Mouse (Mus musculus): ENCODE data around the gene Lce1i. TPM values are rescaled to one million over a fixed set of nuclear protein-coding genes. Genes with fewer than 3 reads are reported as not detected.
"Not testable (repeated sequence)": the region's sequence is repeated elsewhere in the genome, so short reads cannot be mapped to it uniquely, and the experiment has no call there.

Lce1i gene
- polyA plus RNA-seq (2015; fragmentation: Nextera tagmentation; extraction: Ambion mirVana) = not detected in 2 replicates

GRCm38 (mm10) chr3:92778799-92779198 is at the start of gene Lce1i:
Gene Lce1i (minus strand): TSS chr3:92778899.
- ATAC-seq = no peak
- Histone ChIP-seq H3K4me3 (replicated peaks; ENCODE audit: low read length) (no peak within 1 kb of the TSS), H3K36me3 (ENCODE audit: control insufficient read depth, insufficient read depth) (no peaks in the 10 kb centered on the region)

GRCm38 (mm10) chr3:92827108-92827507 is 48.4 kb upstream of the Lce1i start, which contains the start of gene Kprp:
Gene Kprp (minus strand): TSS chr3:92827247.
- no peak for ATAC-seq
- no peaks in the 10 kb centered on the region for H3K4me1 ChIP-seq (replicated peaks; ENCODE audit: control insufficient read depth, insufficient read depth, low read length)
- WGBS = 57% methylated on average over 1 of the region's 1 CpGs
- no peaks in the 10 kb centered on the region for H3K36me3 ChIP-seq (ENCODE audit: control insufficient read depth, insufficient read depth)
- H3K4me3 ChIP-seq (replicated peaks; ENCODE audit: low read length) = no peak within 1 kb of the TSS
- H3K9me3 ChIP-seq (ENCODE audit: control insufficient read depth, low read length) = no peaks in the 10 kb centered on the region
- no peak within 1 kb of the TSS for H3K4me2 ChIP-seq (ENCODE audit: low read length)
- no peak within 1 kb of the TSS for H3K27ac ChIP-seq (ENCODE audit: low read length)
- H3K27me3 ChIP-seq (replicated peaks; ENCODE audit: control insufficient read depth, insufficient read depth, low read length) = no peaks in the 10 kb centered on the region
- no peak within 1 kb of the TSS for H3K9ac ChIP-seq (replicated peaks; ENCODE audit: low read depth, low read length)

More at GRCm38 (mm10) chr3:92778799-92779198, at the start of gene Lce1i:
- 77% methylated on average over 1 of the region's 1 CpGs for WGBS
- Histone ChIP-seq H3K4me2 (ENCODE audit: low read length) (no peak within 1 kb of the TSS), H3K4me1 (replicated peaks; ENCODE audit: control insufficient read depth, insufficient read depth, low read length) (no peaks in the 10 kb centered on the region), H3K9me3 (ENCODE audit: control insufficient read depth, low read length) (no peaks in the 10 kb centered on the region), H3K27ac (ENCODE audit: low read length) (no peak within 1 kb of the TSS), H3K9ac (replicated peaks; ENCODE audit: low read depth, low read length) (no peak within 1 kb of the TSS), H3K27me3 (replicated peaks; ENCODE audit: control insufficient read depth, insufficient read depth, low read length) (no peaks in the 10 kb centered on the region)

- Histone ChIP-seq H3K36me3 (ENCODE audit: control insufficient read depth, insufficient read depth) (no peaks in the 10 kb centered on the region), H3K4me1 (replicated peaks; ENCODE audit: control insufficient read depth, insufficient read depth, low read length) (no peaks in the 10 kb centered on the region), H3K4me2 (ENCODE audit: low read length) (no peak overlapping the region), H3K9me3 (ENCODE audit: control insufficient read depth, low read length) (no peaks in the 10 kb centered on the region), H3K9ac (replicated peaks; ENCODE audit: low read depth, low read length) (no peak overlapping the region), H3K27ac (ENCODE audit: low read length) (no peak overlapping the region), H3K27me3 (replicated peaks; ENCODE audit: control insufficient read depth, insufficient read depth, low read length) (no peaks in the 10 kb centered on the region), H3K4me3 (replicated peaks; ENCODE audit: low read length) (no peak overlapping the region)
- WGBS = 38% methylated on average over 1 of the region's 1 CpGs
- ATAC-seq = no peak
These were observed 47.1 kb upstream of the Lce1i start for GRCm38 (mm10) chr3:92825808-92826207.

GRCm38 (mm10) chr3:92816036-92816435 is 37.3 kb upstream of the Lce1i start:
- H3K9ac ChIP-seq (replicated peaks; ENCODE audit: low read depth, low read length); ATAC-seq; H3K4me2 ChIP-seq (ENCODE audit: low read length); H3K4me3 ChIP-seq (replicated peaks; ENCODE audit: low read length); H3K36me3 ChIP-seq (ENCODE audit: control insufficient read depth, insufficient read depth); H3K9me3 ChIP-seq (ENCODE audit: control insufficient read depth, low read length); H3K27me3 ChIP-seq (replicated peaks; ENCODE audit: control insufficient read depth, insufficient read depth, low read length); H3K27ac ChIP-seq (ENCODE audit: low read length); H3K4me1 ChIP-seq (replicated peaks; ENCODE audit: control insufficient read depth, insufficient read depth, low read length): not testable (repeated sequence)
- 89% methylated on average over 2 of the region's 2 CpGs for WGBS

- no peak overlapping the region for H3K4me2 ChIP-seq (ENCODE audit: low read length)
- no peak for ATAC-seq
- no peak overlapping the region for H3K27ac ChIP-seq (ENCODE audit: low read length)
- no peak overlapping the region for H3K9ac ChIP-seq (replicated peaks; ENCODE audit: low read depth, low read length)
- no peaks in the 10 kb centered on the region for H3K4me1 ChIP-seq (replicated peaks; ENCODE audit: control insufficient read depth, insufficient read depth, low read length)
- H3K4me3 ChIP-seq (replicated peaks; ENCODE audit: low read length) = no peak overlapping the region
- H3K27me3 ChIP-seq (replicated peaks; ENCODE audit: control insufficient read depth, insufficient read depth, low read length) = no peaks in the 10 kb centered on the region
- H3K9me3 ChIP-seq (ENCODE audit: control insufficient read depth, low read length) = no peaks in the 10 kb centered on the region
- no peaks in the 10 kb centered on the region for H3K36me3 ChIP-seq (ENCODE audit: control insufficient read depth, insufficient read depth)
- WGBS = 94% methylated on average over 3 of the region's 3 CpGs
These were observed 36.9 kb upstream of the Lce1i start for GRCm38 (mm10) chr3:92815581-92815980.

- H3K36me3 ChIP-seq (ENCODE audit: control insufficient read depth, insufficient read depth) = no peaks in the 10 kb centered on the region
- H3K4me2 ChIP-seq (ENCODE audit: low read length) = no peak within 1 kb of the TSS
- no peak within 1 kb of the TSS for H3K27ac ChIP-seq (ENCODE audit: low read length)
- H3K4me3 ChIP-seq (replicated peaks; ENCODE audit: low read length) = no peak within 1 kb of the TSS
- no peak within 1 kb of the TSS for H3K9ac ChIP-seq (replicated peaks; ENCODE audit: low read depth, low read length)
- no peaks in the 10 kb centered on the region for H3K27me3 ChIP-seq (replicated peaks; ENCODE audit: control insufficient read depth, insufficient read depth, low read length)
- no peak for ATAC-seq
- H3K4me1 ChIP-seq (replicated peaks; ENCODE audit: control insufficient read depth, insufficient read depth, low read length) = no peaks in the 10 kb centered on the region
- no peaks in the 10 kb centered on the region for H3K9me3 ChIP-seq (ENCODE audit: control insufficient read depth, low read length)
These were observed 29.1 kb upstream of the Lce1i start, which contains the start of gene Lce1k for GRCm38 (mm10) chr3:92807791-92808190. Gene Lce1k (minus strand): TSS chr3:92807891.

- no peak for ATAC-seq
- Histone ChIP-seq H3K4me2 (ENCODE audit: low read length) (no peak within 1 kb of the TSS), H3K4me1 (replicated peaks; ENCODE audit: control insufficient read depth, insufficient read depth, low read length) (no peaks in the 10 kb centered on the region), H3K9me3 (ENCODE audit: control insufficient read depth, low read length) (no peaks in the 10 kb centered on the region), H3K9ac (replicated peaks; ENCODE audit: low read depth, low read length) (no peak within 1 kb of the TSS), H3K27ac (ENCODE audit: low read length) (no peak within 1 kb of the TSS), H3K27me3 (replicated peaks; ENCODE audit: control insufficient read depth, insufficient read depth, low read length) (no peaks in the 10 kb centered on the region), H3K36me3 (ENCODE audit: control insufficient read depth, insufficient read depth) (no peaks in the 10 kb centered on the region), H3K4me3 (replicated peaks; ENCODE audit: low read length) (no peak within 1 kb of the TSS)
- WGBS = 95% methylated on average over 1 of the region's 1 CpGs
These were observed 11.7 kb upstream of the Lce1i start, which contains the start of gene Lce1j for GRCm38 (mm10) chr3:92790414-92790813. Gene Lce1j (minus strand): TSS chr3:92790514.

- no peaks in the 10 kb centered on the region for H3K4me1 ChIP-seq (replicated peaks; ENCODE audit: control insufficient read depth, insufficient read depth, low read length)
- no peak overlapping the region for H3K4me3 ChIP-seq (replicated peaks; ENCODE audit: low read length)
- H3K9ac ChIP-seq (replicated peaks; ENCODE audit: low read depth, low read length) = no peak overlapping the region
- no peak overlapping the region for H3K27ac ChIP-seq (ENCODE audit: low read length)
- H3K27me3 ChIP-seq (replicated peaks; ENCODE audit: control insufficient read depth, insufficient read depth, low read length) = no peaks in the 10 kb centered on the region
- no peaks in the 10 kb centered on the region for H3K9me3 ChIP-seq (ENCODE audit: control insufficient read depth, low read length)
- ATAC-seq = no peak
- no peak overlapping the region for H3K4me2 ChIP-seq (ENCODE audit: low read length)
- H3K36me3 ChIP-seq (ENCODE audit: control insufficient read depth, insufficient read depth) = no peaks in the 10 kb centered on the region
- 12% methylated on average over 3 of the region's 3 CpGs for WGBS
These were observed 7.1 kb downstream of the Lce1i start for GRCm38 (mm10) chr3:92771573-92771972.

GRCm38 (mm10) chr3:92764965-92765364 is 13.7 kb downstream of the Lce1i start, which contains the start of gene Lce1h:
Gene Lce1h (minus strand): TSS chr3:92765065.
- Histone ChIP-seq H3K9ac (replicated peaks; ENCODE audit: low read depth, low read length) (no peak within 1 kb of the TSS), H3K36me3 (ENCODE audit: control insufficient read depth, insufficient read depth) (no peaks in the 10 kb centered on the region), H3K27ac (ENCODE audit: low read length) (no peak within 1 kb of the TSS), H3K4me3 (replicated peaks; ENCODE audit: low read length) (no peak within 1 kb of the TSS), H3K4me1 (replicated peaks; ENCODE audit: control insufficient read depth, insufficient read depth, low read length) (no peaks in the 10 kb centered on the region), H3K4me2 (ENCODE audit: low read length) (no peak within 1 kb of the TSS), H3K27me3 (replicated peaks; ENCODE audit: control insufficient read depth, insufficient read depth, low read length) (no peaks in the 10 kb centered on the region), H3K9me3 (ENCODE audit: control insufficient read depth, low read length) (no peaks in the 10 kb centered on the region)
- WGBS = 89% methylated on average over 1 of the region's 1 CpGs
- no peak for ATAC-seq

GRCm38 (mm10) chr3:92753197-92753596 is 25.5 kb downstream of the Lce1i start:
- Histone ChIP-seq H3K27ac (ENCODE audit: low read length) (no peak overlapping the region), H3K4me3 (replicated peaks; ENCODE audit: low read length) (no peak overlapping the region), H3K36me3 (ENCODE audit: control insufficient read depth, insufficient read depth) (no peaks in the 10 kb centered on the region), H3K27me3 (replicated peaks; ENCODE audit: control insufficient read depth, insufficient read depth, low read length) (no peaks in the 10 kb centered on the region), H3K4me1 (replicated peaks; ENCODE audit: control insufficient read depth, insufficient read depth, low read length) (no peaks in the 10 kb centered on the region), H3K9me3 (ENCODE audit: control insufficient read depth, low read length) (no peaks in the 10 kb centered on the region), H3K4me2 (ENCODE audit: low read length) (no peak overlapping the region), H3K9ac (replicated peaks; ENCODE audit: low read depth, low read length) (no peak overlapping the region)
- ATAC-seq = no peak
- 45% methylated on average over 3 of the region's 3 CpGs for WGBS
